Mouse (Mus musculus) small intestine, adult 2 months (tissue): Measurements from ENCODE around the gene Klhl33. TPM values are rescaled to one million over a fixed set of nuclear protein-coding genes. Genes with fewer than 3 reads are reported as not detected.
"Not testable (repeated sequence)": the region's sequence is repeated elsewhere in the genome, so short reads cannot be mapped to it uniquely, and the experiment has no call there.

Source experiments
- H3K27ac ChIP-seq: fragments of 200-500 bp; 2 replicates; pipeline ENCODE4 v1.5.1; 2012; ENCODE audit warnings: low read depth, low read length, control low read depth, inconsistent platforms; ENCODE audit not compliant: insufficient read depth
- H3K27me3 ChIP-seq: fragments of 200-500 bp; 2 replicates; pipeline ENCODE4 v1.6.1; 2012; ENCODE audit warnings: mild to moderate bottlenecking, moderate library complexity, low read length, inconsistent platforms; ENCODE audit not compliant: control insufficient read depth, insufficient read depth
- H3K36me3 ChIP-seq: fragments of 200-500 bp; 2 replicates; pipeline ENCODE4 v1.6.1; 2012; ENCODE audit warnings: mild to moderate bottlenecking, low read length, control low read depth, inconsistent platforms; ENCODE audit not compliant: control insufficient read depth, insufficient read depth
- H3K4me1 ChIP-seq: fragments of 200-500 bp; 2 replicates; pipeline ENCODE4 v1.6.1; 2012; ENCODE audit warnings: low read length, inconsistent platforms, mixed read lengths; ENCODE audit not compliant: control insufficient read depth, insufficient read depth, insufficient read length
- H3K4me3 ChIP-seq: fragments of 200-500 bp; 2 replicates; pipeline ENCODE4 v1.5.1; 2012; ENCODE audit warnings: low read depth, mild to moderate bottlenecking, control low read depth, inconsistent platforms, low read length, moderate library complexity
- CTCF ChIP-seq: fragments of 200-500 bp; IDR thresholded peaks from 2 replicates; pipeline ENCODE4 v1.5.1; 2012; ENCODE audit warnings: low read depth, mild to moderate bottlenecking, control low read depth, inconsistent platforms, low read length, moderate library complexity, mixed read lengths; ENCODE audit not compliant: insufficient replicate concordance, insufficient read length; ENCODE audit errors: extremely low read depth
- POLR2A ChIP-seq: fragments of 200-500 bp; IDR thresholded peaks from 2 replicates; pipeline ENCODE4 v1.6.1; 2012; ENCODE audit warnings: low read depth, mild to moderate bottlenecking, control low read depth, inconsistent platforms, low read length, moderate library complexity
- WGBS: fragments of 180-500 bp; shearing (Covaris S2); methylation state at CpG from one replicate; pipeline ENCODE4 v1.1.7; 2018; 5-methylcytosine and 5-hydroxymethylcytosine counted together
- polyA plus RNA-seq: library from polyadenylated mRNA; depleted of rRNA; stranded (reverse); fragments of >200 nt; gene quantifications from 2 replicates; pipeline ENCODE4 v1.2.3, GENCODE M21; 2012; rRNA removed

Gene Klhl33
- 0.29 and 1.7 TPM in 2 replicates for polyA plus RNA-seq

- TF ChIP-seq CTCF (no peak), POLR2A (no peak)
- Histone ChIP-seq H3K27ac (peak within 1 kb of the TSS; percentile 65), H3K4me3 (peak within 1 kb of the TSS; percentile 57), H3K36me3 (no peaks in the 10 kb centered on the region), H3K27me3 (no peaks in the 10 kb centered on the region), H3K4me1 (peaks cover 15% of the 10 kb centered on the region)
- WGBS = 72% methylated on average over 7 of the region's 7 CpGs
Measured at GRCm38 (mm10) chr14:50897374-50897765, at the start of gene Klhl33. Gene Klhl33, minus strand, starts transcription at chr14:50897507.

- not testable (repeated sequence) for H3K4me1 ChIP-seq, H3K27me3 ChIP-seq
- 0% methylated on average over 3 of the region's 3 CpGs for WGBS
- peak overlapping the region; percentile 84 for H3K27ac ChIP-seq
- H3K4me3 ChIP-seq = peak overlapping the region; percentile 39; the same call in 1 of the 2 replicates
- peaks cover 17% of the 10 kb centered on the region for H3K36me3 ChIP-seq
Measured at GRCm38 (mm10) chr14:50945526-50945925, 48.2 kb upstream of the Klhl33 start.

- Histone ChIP-seq H3K27ac (peak overlapping the region; percentile 84), H3K4me3 (peak overlapping the region; percentile 69), H3K36me3 (peaks cover 15% of the 10 kb centered on the region)
- H3K4me1 ChIP-seq, H3K27me3 ChIP-seq: not testable (repeated sequence)
- WGBS = 0% methylated on average over 6 of the region's 6 CpGs
Measured at GRCm38 (mm10) chr14:50945081-50945480, 47.8 kb upstream of the Klhl33 start.

GRCm38 (mm10) chr14:50944668-50945033 is 47.3 kb upstream of the Klhl33 start:
- Histone ChIP-seq H3K36me3 (peaks cover 15% of the 10 kb centered on the region), H3K4me3 (peak overlapping the region; percentile 69), H3K27ac (peak overlapping the region; percentile 84)
- not testable (repeated sequence) for H3K4me1 ChIP-seq, H3K27me3 ChIP-seq
- 2% methylated on average over 14 of the region's 15 CpGs for WGBS

GRCm38 (mm10) chr14:50943932-50944667 is 46.8 kb upstream of the Klhl33 start, which contains the start of gene Gm49342:
Gene Gm49342, plus strand, starts transcription at chr14:50944517.
- peak within 1 kb of the TSS; percentile 84 for H3K27ac ChIP-seq
- TF ChIP-seq POLR2A = peak; percentile 99
- 0 out of 2 replicates have a peak, but pooled peaks have one; percentile 20 for TF ChIP-seq CTCF
- WGBS = 2% methylated on average over 31 of the region's 31 CpGs

GRCm38 (mm10) chr14:50938940-50939339 is 41.6 kb upstream of the Klhl33 start:
- Histone ChIP-seq H3K27me3 (no peaks in the 10 kb centered on the region), H3K27ac (no peak overlapping the region), H3K4me3 (no peak overlapping the region), H3K36me3 (no peaks in the 10 kb centered on the region), H3K4me1 (no peaks in the 10 kb centered on the region)
- TF ChIP-seq CTCF (no peak), POLR2A (no peak)
- WGBS = 28% methylated on average over 2 of the region's 2 CpGs

More at GRCm38 (mm10) chr14:50943932-50944667, 46.8 kb upstream of the Klhl33 start, which contains the start of gene Gm49342:
- Histone ChIP-seq H3K4me1 (peaks cover 6% of the 10 kb centered on the region; the same call in 1 of the 2 replicates), H3K4me3 (peak within 1 kb of the TSS; percentile 69), H3K27me3 (no peaks in the 10 kb centered on the region), H3K36me3 (peaks cover 11% of the 10 kb centered on the region)

- no peaks in the 10 kb centered on the region for H3K36me3 ChIP-seq
- WGBS = 92% methylated on average over 3 of the region's 3 CpGs
- no peaks in the 10 kb centered on the region for H3K27me3 ChIP-seq
- no peaks in the 10 kb centered on the region for H3K4me1 ChIP-seq
- no peak overlapping the region for H3K4me3 ChIP-seq
- TF ChIP-seq CTCF = no peak
- no peak for TF ChIP-seq POLR2A
- H3K27ac ChIP-seq = no peak overlapping the region
Measured at GRCm38 (mm10) chr14:50938119-50938908, 41.0 kb upstream of the Klhl33 start.
